Mouse (Mus musculus): ENCODE results near the gene Phldb1.

- TF ChIP-seq POLR2A (IDR thresholded peaks at IDR 0.05; ENCODE audit: low read depth, low read length) (no peak), CTCF (conservative IDR thresholded peaks at IDR 0.05; ENCODE audit: insufficient read depth, insufficient read length, low read depth, low read length) (peak; percentile 39; the same call in 1 of the 2 replicates)
Measured at GRCm38 (mm10) chr9:44645481-44645880, 89.5 kb downstream of the Phldb1 start.

Measured in kidney, adult 2 months (tissue).